Mouse (Mus musculus) embryonic facial prominence, embryonic 12.5 days (tissue): ENCODE results near the gene Rabgap1l. TPM values are rescaled to one million over a fixed set of nuclear protein-coding genes. Genes with fewer than 3 reads are reported as not detected.

ENCODE experiments used
- ATAC-seq: fragments of 200-750 bp; cut with Nextera tagmentation; 2 replicates; pipeline ENCODE4 v1.8.0; 2017; ENCODE audit not compliant: insufficient number of reproducible peaks, insufficient read depth, low FRiP score, low TSS enrichment
- H3K27ac ChIP-seq: fragments of 300-500 bp; sonication (generic); 2 replicates; pipeline ENCODE4 v1.5.1; 2016; ENCODE audit warnings: mild to moderate bottlenecking
- H3K27me3 ChIP-seq: fragments of 300-500 bp; sonication (generic); 2 replicates; pipeline ENCODE4 v1.6.1; 2016; ENCODE audit warnings: mild to moderate bottlenecking, moderate library complexity
- H3K36me3 ChIP-seq: fragments of 300-500 bp; sonication (generic); 2 replicates; pipeline ENCODE4 v1.6.1; 2016; ENCODE audit warnings: mild to moderate bottlenecking
- H3K4me1 ChIP-seq: fragments of 300-500 bp; sonication (generic); 2 replicates; pipeline ENCODE4 v1.6.1; 2016
- H3K4me2 ChIP-seq: fragments of 300-500 bp; sonication (generic); replicated peaks from 2 replicates; pipeline ENCODE4 v1.6.1; 2016; ENCODE audit warnings: mild to moderate bottlenecking, moderate library complexity
- H3K4me3 ChIP-seq: fragments of 300-500 bp; sonication (generic); 2 replicates; pipeline ENCODE4 v1.5.1; 2016; ENCODE audit warnings: mild to moderate bottlenecking
- H3K9ac ChIP-seq: fragments of 300-500 bp; sonication (generic); 2 replicates; pipeline ENCODE4 v1.6.1; 2016; ENCODE audit warnings: mild to moderate bottlenecking, moderate library complexity
- H3K9me3 ChIP-seq: fragments of 300-500 bp; sonication (generic); 2 replicates; pipeline ENCODE4 v1.6.1; 2016; ENCODE audit warnings: mild to moderate bottlenecking, moderate library complexity
- WGBS: fragments of 180-500 bp; shearing (Covaris S2); methylation state at CpG from one replicate; pipeline ENCODE4 v1.1.7; 2016; 5-methylcytosine and 5-hydroxymethylcytosine counted together
- polyA plus RNA-seq: library from polyadenylated mRNA; unstranded; fragments of >200 nt; fragmentation: Nextera tagmentation; extraction: Ambion mirVana; gene quantifications from 2 replicates; pipeline ENCODE4 v1.2.1, GENCODE M21; 2016

Gene Rabgap1l
- polyA plus RNA-seq, 1 experiment from 2014 or later = 18.4 TPM

DNA sequence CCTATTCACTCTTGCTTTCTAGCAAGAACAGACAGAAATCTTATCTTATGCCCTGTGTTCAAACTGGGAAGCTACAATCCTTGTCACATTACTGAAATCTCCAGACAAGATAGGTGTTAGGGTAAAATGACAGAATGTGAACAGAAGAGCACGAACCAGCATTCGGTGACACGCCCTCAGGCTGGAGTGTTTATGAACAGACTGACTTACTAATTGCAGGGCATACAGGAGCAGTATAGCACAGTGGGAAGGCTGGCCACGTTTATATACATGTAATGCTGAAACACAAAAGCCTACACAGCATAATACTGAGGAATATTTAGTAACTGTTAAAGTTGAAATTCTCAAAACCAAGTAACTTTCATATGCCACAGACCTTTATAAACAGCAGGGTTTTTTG lies 440.7 kb downstream of the Rabgap1l start:
- Histone ChIP-seq H3K4me2 (peak overlapping the region; percentile 77), H3K9me3 (no peaks in the 10 kb centered on the region), H3K4me1 (peaks cover 6% of the 10 kb centered on the region; the same call in 1 of the 2 replicates), H3K27ac (no peak overlapping the region), H3K4me3 (peak overlapping the region; percentile 40), H3K9ac (no peak overlapping the region), H3K27me3 (no peaks in the 10 kb centered on the region), H3K36me3 (no peaks in the 10 kb centered on the region)
- WGBS = 35% methylated on average over 4 of the region's 4 CpGs
- ATAC-seq = peak; percentile 35; the same call in 1 of the 2 replicates

DNA sequence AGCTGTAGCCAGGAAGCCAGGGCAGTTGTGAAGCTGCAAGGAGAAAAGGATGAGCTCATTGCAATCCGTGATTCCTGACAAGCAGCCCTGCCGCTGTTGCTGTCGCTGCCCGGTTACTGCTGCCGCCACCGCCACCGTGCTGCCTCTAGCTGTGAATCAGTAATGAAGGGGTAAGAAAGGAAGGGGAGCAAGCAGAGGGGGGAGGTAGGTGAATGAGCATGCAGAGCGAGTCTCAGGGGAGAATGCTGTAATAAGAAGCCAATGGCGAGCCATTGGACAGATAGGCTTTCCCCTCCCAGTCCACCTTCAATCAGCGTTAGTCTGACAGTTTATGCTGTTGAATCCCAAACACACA lies 441.2 kb downstream of the Rabgap1l start:
- H3K27ac ChIP-seq = 0 out of 2 replicates have a peak overlapping the region, but pooled peaks have one; percentile 9
- WGBS = 2% methylated on average over 10 of the region's 10 CpGs

GRCm38 (mm10) chr1:160351146-160351879 lies 441.7 kb downstream of the Rabgap1l start:
- H3K4me1 ChIP-seq = peaks cover 6% of the 10 kb centered on the region; the same call in 1 of the 2 replicates
- H3K9me3 ChIP-seq = no peaks in the 10 kb centered on the region
- no peak for ATAC-seq
- no peaks in the 10 kb centered on the region for H3K36me3 ChIP-seq
- no peaks in the 10 kb centered on the region for H3K27me3 ChIP-seq
- peak overlapping the region; percentile 40 for H3K9ac ChIP-seq
- H3K4me3 ChIP-seq = peak overlapping the region; percentile 40
- WGBS = 18% methylated on average over 13 of the region's 13 CpGs
- H3K4me2 ChIP-seq = peak overlapping the region; percentile 77
- 0 out of 2 replicates have a peak overlapping the region, but pooled peaks have one; percentile 9 for H3K27ac ChIP-seq

More for the DNA sequence above, 441.2 kb downstream of the Rabgap1l start:
- peak; percentile 79 for ATAC-seq
- Histone ChIP-seq H3K9me3 (no peaks in the 10 kb centered on the region), H3K4me2 (peak overlapping the region; percentile 77), H3K27me3 (no peaks in the 10 kb centered on the region), H3K36me3 (no peaks in the 10 kb centered on the region), H3K4me1 (peaks cover 6% of the 10 kb centered on the region; the same call in 1 of the 2 replicates), H3K9ac (peak overlapping the region; percentile 40), H3K4me3 (peak overlapping the region; percentile 40)

DNA sequence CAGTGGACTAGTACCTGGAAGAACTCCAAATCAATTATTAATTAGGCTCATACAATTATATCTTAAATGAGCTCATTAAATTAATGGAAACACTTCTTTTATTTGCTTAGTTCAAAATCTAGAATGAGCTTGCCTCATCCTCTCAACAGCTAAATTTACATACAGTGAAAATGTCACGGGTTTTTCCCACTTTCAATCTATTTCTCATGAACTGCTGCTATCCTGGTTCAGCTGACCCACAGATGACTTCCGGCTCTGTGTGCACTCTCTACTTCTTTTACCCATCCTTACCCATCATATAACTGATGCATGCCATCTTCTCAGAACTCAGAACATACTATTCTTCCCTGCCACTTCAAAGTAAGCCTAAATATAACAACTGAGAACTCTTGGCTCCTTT lies 452.4 kb downstream of the Rabgap1l start:
- Histone ChIP-seq H3K9me3 (no peaks in the 10 kb centered on the region), H3K4me2 (no peak overlapping the region), H3K4me3 (no peak overlapping the region), H3K9ac (no peak overlapping the region), H3K27ac (no peak overlapping the region), H3K27me3 (no peaks in the 10 kb centered on the region), H3K36me3 (no peaks in the 10 kb centered on the region), H3K4me1 (no peaks in the 10 kb centered on the region)
- no peak for ATAC-seq
- WGBS = 86% methylated on average over 2 of the region's 2 CpGs

GRCm38 (mm10) chr1:160339374-160339773 lies 453.6 kb downstream of the Rabgap1l start:
- no peak overlapping the region for H3K4me3 ChIP-seq
- no peak overlapping the region for H3K9ac ChIP-seq
- H3K27me3 ChIP-seq = no peaks in the 10 kb centered on the region
- H3K4me1 ChIP-seq = no peaks in the 10 kb centered on the region
- 85% methylated on average over 4 of the region's 4 CpGs for WGBS
- H3K4me2 ChIP-seq = no peak overlapping the region
- no peaks in the 10 kb centered on the region for H3K36me3 ChIP-seq
- H3K27ac ChIP-seq = no peak overlapping the region
- no peaks in the 10 kb centered on the region for H3K9me3 ChIP-seq
- no peak for ATAC-seq

DNA sequence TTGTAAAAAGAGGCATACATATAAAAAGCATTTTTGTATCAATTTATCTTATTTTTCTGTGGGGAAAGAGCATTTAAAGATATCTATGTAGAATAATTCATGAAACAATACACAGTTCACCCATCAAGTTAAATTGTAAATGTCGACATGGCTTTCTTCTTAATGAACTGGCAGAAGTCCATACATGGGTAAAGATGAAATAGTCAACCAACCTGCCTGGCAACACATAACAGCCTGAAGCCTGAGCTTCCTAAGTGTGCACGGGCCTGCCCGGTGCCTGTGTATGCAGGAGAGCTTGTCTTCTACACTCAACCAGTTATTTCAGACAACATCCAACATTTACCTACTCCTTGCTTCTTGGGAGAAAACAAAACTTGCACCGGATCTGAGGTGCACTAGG lies 458.2 kb downstream of the Rabgap1l start:
- H3K9me3 ChIP-seq = no peaks in the 10 kb centered on the region
- ATAC-seq = no peak
- no peak overlapping the region for H3K9ac ChIP-seq
- WGBS = 83% methylated on average over 4 of the region's 4 CpGs
- no peak overlapping the region for H3K4me3 ChIP-seq
- no peaks in the 10 kb centered on the region for H3K27me3 ChIP-seq
- no peak overlapping the region for H3K4me2 ChIP-seq
- no peak overlapping the region for H3K27ac ChIP-seq
- no peaks in the 10 kb centered on the region for H3K36me3 ChIP-seq
- no peaks in the 10 kb centered on the region for H3K4me1 ChIP-seq

DNA sequence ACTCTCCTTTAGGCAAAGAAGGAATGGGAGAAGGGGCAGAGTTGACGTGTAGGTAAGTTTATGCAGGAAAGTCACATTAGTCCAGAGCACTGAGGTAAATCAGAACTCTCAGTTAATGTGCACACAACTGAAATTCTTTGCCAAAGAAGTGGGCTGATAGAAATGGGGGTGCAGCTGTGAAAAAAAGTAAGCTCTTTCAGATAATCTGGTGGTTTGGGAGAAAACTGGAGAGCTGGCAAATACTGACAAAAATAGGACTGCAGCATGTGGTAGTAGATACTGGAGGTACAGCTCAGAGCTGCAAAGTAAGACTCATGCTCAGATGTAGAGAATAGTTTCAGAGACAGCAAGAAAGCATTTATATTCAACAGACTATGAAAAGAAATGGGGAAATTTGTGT lies 462.2 kb downstream of the Rabgap1l start:
- no peak overlapping the region for H3K4me3 ChIP-seq
- no peaks in the 10 kb centered on the region for H3K9me3 ChIP-seq
- no peaks in the 10 kb centered on the region for H3K36me3 ChIP-seq
- no peak overlapping the region for H3K9ac ChIP-seq
- no peak overlapping the region for H3K27ac ChIP-seq
- no peak for ATAC-seq
- H3K4me2 ChIP-seq = no peak overlapping the region
- no peaks in the 10 kb centered on the region for H3K27me3 ChIP-seq
- WGBS = 60% methylated on average over 1 of the region's 1 CpGs
- no peaks in the 10 kb centered on the region for H3K4me1 ChIP-seq

DNA sequence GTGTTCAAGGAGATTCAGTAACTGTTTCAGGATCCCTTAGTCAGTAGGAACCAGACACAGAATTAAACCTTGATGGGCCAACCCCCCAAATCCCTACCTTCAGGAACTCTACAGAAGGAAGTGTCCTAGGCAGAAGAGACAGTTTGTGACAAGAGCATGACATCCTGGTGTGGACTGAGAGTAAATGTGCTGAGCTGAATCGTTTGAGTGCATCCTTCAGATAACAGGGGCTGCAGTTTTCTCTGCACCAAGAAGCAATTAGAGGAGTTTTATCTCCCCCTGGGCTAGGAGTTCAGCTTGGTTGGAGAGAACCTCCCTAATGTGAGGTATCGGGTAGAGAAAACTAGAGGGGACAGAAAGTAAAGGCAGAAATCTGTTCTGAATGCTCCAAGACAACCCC lies 462.8 kb downstream of the Rabgap1l start:
- no peak overlapping the region for H3K4me2 ChIP-seq

DNA sequence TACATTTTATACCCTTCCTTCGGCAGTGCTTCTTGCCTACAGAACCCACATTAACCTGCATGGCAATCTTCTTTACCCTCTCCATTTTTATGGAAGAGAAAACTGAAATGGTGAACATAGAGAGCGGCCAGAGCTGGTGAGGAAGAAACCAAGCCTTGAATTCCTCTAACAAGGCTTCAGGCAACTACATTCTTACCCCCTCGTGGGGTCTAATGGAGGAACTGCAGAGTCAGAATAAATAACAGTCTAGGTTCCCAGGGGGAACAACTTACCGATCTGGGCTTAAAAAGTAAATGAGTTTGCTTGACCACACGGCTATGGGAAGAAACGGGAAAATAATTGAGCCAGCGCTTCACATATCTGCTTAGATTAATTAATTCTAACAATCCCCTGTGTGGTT lies 463.2 kb downstream of the Rabgap1l start:
- Histone ChIP-seq H3K27me3 (no peaks in the 10 kb centered on the region), H3K27ac (no peak overlapping the region), H3K4me1 (0 out of 2 replicates have a peak, but pooled peaks cover 3% of the 10 kb centered on the region), H3K9ac (no peak overlapping the region), H3K9me3 (no peaks in the 10 kb centered on the region), H3K4me2 (no peak overlapping the region), H3K36me3 (no peaks in the 10 kb centered on the region), H3K4me3 (no peak overlapping the region)
- ATAC-seq = no peak
- WGBS = 57% methylated on average over 7 of the region's 7 CpGs

More for the DNA sequence above, 462.8 kb downstream of the Rabgap1l start:
- no peak for ATAC-seq
- H3K27ac ChIP-seq = no peak overlapping the region
- 0 out of 2 replicates have a peak, but pooled peaks cover 3% of the 10 kb centered on the region for H3K4me1 ChIP-seq
- H3K36me3 ChIP-seq = no peaks in the 10 kb centered on the region
- WGBS = 42% methylated on average over 2 of the region's 2 CpGs
- no peaks in the 10 kb centered on the region for H3K9me3 ChIP-seq
- H3K9ac ChIP-seq = no peak overlapping the region
- H3K4me3 ChIP-seq = no peak overlapping the region
- H3K27me3 ChIP-seq = no peaks in the 10 kb centered on the region

DNA sequence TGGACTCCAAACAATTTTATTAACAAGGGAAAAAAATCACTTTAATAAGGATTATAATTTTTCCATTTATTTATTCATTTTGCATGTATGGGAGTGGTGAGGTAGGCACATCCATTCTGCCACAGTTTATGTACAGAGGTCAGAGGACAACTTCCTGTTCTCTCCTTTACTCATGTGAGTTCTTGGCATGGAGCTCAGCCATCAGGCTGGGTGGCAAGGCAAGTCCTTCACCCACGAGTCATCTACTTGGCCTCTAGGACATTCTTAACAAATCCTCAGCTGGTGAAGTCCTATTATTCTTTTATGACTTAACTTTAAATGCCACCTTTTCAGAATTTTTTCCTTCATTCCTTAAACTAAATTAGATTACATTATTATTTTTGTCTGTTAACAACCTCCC lies 465.5 kb downstream of the Rabgap1l start:
- Histone ChIP-seq H3K27ac (no peak overlapping the region), H3K4me1 (0 out of 2 replicates have a peak, but pooled peaks cover 3% of the 10 kb centered on the region), H3K4me3 (no peak overlapping the region), H3K9ac (no peak overlapping the region), H3K27me3 (no peaks in the 10 kb centered on the region), H3K36me3 (no peaks in the 10 kb centered on the region), H3K9me3 (no peaks in the 10 kb centered on the region), H3K4me2 (no peak overlapping the region)
- WGBS = 76% methylated on average over 1 of the region's 1 CpGs
- ATAC-seq = no peak

DNA sequence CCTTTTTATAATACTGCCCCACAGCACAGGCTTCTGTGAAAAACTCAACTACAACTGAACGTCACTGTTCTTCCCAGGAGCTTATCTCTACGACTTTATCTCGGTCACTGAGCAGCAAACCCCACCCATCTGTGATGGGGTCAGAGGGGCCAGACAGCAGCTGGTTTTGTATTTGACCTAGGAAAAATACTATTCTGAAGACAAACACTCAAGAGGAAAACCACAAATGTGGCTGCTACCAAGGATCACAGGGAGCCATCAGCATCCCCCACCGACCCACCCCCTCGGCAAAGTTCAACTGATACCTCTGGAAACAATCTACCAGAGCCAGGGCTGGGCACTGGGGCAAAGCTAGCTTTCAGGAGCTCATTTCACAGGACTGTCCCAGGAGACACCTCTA lies 467.5 kb downstream of the Rabgap1l start:
- H3K27ac ChIP-seq = no peak overlapping the region
- no peaks in the 10 kb centered on the region for H3K9me3 ChIP-seq
- 0 out of 2 replicates have a peak, but pooled peaks cover 3% of the 10 kb centered on the region for H3K4me1 ChIP-seq
- no peak overlapping the region for H3K4me2 ChIP-seq
- no peak overlapping the region for H3K4me3 ChIP-seq
- no peaks in the 10 kb centered on the region for H3K36me3 ChIP-seq
- WGBS = 38% methylated on average over 5 of the region's 5 CpGs
- no peaks in the 10 kb centered on the region for H3K27me3 ChIP-seq
- no peak for ATAC-seq
- H3K9ac ChIP-seq = no peak overlapping the region

- H3K9me3 ChIP-seq = no peaks in the 10 kb centered on the region
- no peak overlapping the region for H3K9ac ChIP-seq
- H3K27me3 ChIP-seq = no peaks in the 10 kb centered on the region
- H3K4me3 ChIP-seq = no peak overlapping the region
- H3K4me1 ChIP-seq = 0 out of 2 replicates have a peak, but pooled peaks cover 2% of the 10 kb centered on the region
- ATAC-seq = no peak
- WGBS = 81% methylated on average over 1 of the region's 1 CpGs
- no peak overlapping the region for H3K27ac ChIP-seq
- no peak overlapping the region for H3K4me2 ChIP-seq
- no peaks in the 10 kb centered on the region for H3K36me3 ChIP-seq
Observed at GRCm38 (mm10) chr1:160320690-160321089, 472.3 kb downstream of the Rabgap1l start.
